Mouse (Mus musculus) WW6 (cell line): ENCODE measurements around the gene Clec4n.
"Not testable (repeated sequence)": the region's sequence is repeated elsewhere in the genome, so short reads cannot be mapped to it uniquely, and the experiment has no call there.

Experiments
- DNase-seq: peaks from one replicate; pipeline ENCODE4 v3.0.0-alpha.2; 2013; ENCODE audit warnings: low read depth, low spot score

The Clec4n gene

GRCm38 (mm10) chr6:123292751-123293400 is 63.2 kb downstream of the Clec4n start:
- no peak for DNase-seq

GRCm38 (mm10) chr6:123293509-123293908 is 63.9 kb downstream of the Clec4n start:
- not testable (repeated sequence) for DNase-seq
